Mouse (Mus musculus): ENCODE results near the gene Phf20. TPM values are rescaled to one million over a fixed set of nuclear protein-coding genes. Genes with fewer than 3 reads are reported as not detected.

Phf20 gene
- polyA plus RNA-seq, 1 experiment from 2014 or later = 46.5 TPM

DNA sequence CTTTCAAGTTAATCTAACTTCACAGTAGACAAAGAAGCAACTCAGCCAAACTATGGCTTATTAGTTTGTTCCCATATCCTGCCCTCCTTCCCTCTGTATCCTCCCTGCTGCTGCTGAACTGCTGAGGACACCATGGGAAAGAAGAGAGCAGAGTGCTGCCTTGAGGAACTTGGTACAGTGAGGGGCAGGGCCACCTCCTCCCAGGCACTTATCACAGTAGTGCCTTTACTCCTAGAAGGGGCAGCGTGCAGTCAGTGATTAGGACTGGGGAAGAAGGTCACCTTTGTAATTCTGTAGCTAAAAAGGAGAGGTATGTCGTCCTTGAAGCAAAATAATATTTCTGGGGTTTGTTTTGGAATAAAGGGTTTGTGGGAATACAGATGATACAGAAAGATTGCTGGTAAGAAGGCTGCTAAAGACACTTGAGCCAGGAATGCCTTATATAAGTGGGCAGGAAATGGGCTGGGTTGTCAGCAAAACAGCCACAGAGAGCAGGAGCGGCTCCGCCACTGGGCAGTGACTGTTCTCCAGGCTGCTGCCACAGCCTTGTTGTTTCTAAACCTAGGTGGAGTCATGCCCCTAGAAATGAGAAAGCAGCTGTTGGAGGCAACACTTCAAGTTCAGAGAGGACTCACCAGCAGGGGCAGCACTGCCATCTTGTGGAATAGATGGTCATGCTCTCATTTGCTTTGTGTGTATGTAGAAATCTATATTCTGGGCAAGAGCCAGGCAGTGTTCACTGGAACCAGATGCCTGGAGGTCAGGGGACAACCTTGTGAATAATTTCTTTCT, 82.2 kb downstream of the Phf20 start:
- Histone ChIP-seq H3K4me3 (ENCODE audit: low read length) (no peak overlapping the region), H3K27ac (ENCODE audit: low read length) (peak overlapping the region; percentile 56), H3K36me3 (ENCODE audit: control insufficient read depth, insufficient read depth) (peaks cover 13% of the 10 kb centered on the region), H3K9ac (ENCODE audit: low read length) (peak overlapping the region; percentile 3; the same call in 1 of the 2 replicates), H3K9me3 (replicated peaks; ENCODE audit: control insufficient read depth, low read length) (no peaks in the 10 kb centered on the region), H3K4me2 (ENCODE audit: low read depth, low read length) (no peak overlapping the region; the same call in 1 of the 2 replicates), H3K4me1 (ENCODE audit: control insufficient read depth, insufficient read depth, low read length) (peaks cover 11% of the 10 kb centered on the region), H3K27me3 (ENCODE audit: control insufficient read depth, insufficient read depth, low read length) (no peaks in the 10 kb centered on the region)
- peak; percentile 83 for ATAC-seq (replicated peaks; ENCODE audit: extremely low read depth, insufficient read depth, low FRiP score)
- WGBS = 19% methylated on average over 4 of the region's 4 CpGs

DNA sequence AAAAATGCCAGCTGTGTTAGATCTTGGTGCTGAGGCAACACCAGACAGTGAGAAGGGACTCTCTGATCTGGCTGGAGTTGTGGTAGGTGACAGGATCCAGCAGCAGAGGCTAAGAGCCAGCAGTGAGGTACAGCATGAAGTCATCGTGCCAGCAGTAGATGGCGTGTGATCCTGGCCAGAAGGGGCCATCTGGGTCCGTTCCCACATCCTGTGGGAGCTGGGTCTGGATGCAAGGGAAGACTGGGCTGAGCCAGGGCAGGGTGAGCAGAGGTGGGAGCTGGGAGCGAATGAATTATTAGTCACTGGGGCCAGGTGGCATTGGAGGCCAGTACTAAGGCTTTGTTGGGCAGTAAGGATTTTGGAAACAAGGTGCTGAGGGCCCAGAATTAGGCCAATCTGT, 85.0 kb downstream of the Phf20 start:
- H3K4me1 ChIP-seq (ENCODE audit: control insufficient read depth, insufficient read depth, low read length) = peaks cover 11% of the 10 kb centered on the region
- H3K9me3 ChIP-seq (replicated peaks; ENCODE audit: control insufficient read depth, low read length) = no peaks in the 10 kb centered on the region
- H3K36me3 ChIP-seq (ENCODE audit: control insufficient read depth, insufficient read depth) = peaks cover 4% of the 10 kb centered on the region; the same call in 1 of the 2 replicates
- no peak; the same call in 1 of the 2 replicates for ATAC-seq (replicated peaks; ENCODE audit: extremely low read depth, insufficient read depth, low FRiP score)
- no peak overlapping the region for H3K9ac ChIP-seq (ENCODE audit: low read length)
- no peak overlapping the region for H3K4me3 ChIP-seq (ENCODE audit: low read length)
- H3K27me3 ChIP-seq (ENCODE audit: control insufficient read depth, insufficient read depth, low read length) = no peaks in the 10 kb centered on the region
- no peak overlapping the region for H3K27ac ChIP-seq (ENCODE audit: low read length)
- no peak overlapping the region for H3K4me2 ChIP-seq (ENCODE audit: low read depth, low read length)
- 56% methylated on average over 4 of the region's 4 CpGs for WGBS

GRCm38 (mm10) chr2:156285161-156285560, 88.9 kb downstream of the Phf20 start:
- H3K27me3 ChIP-seq (ENCODE audit: control insufficient read depth, insufficient read depth, low read length) = no peaks in the 10 kb centered on the region
- H3K4me1 ChIP-seq (ENCODE audit: control insufficient read depth, insufficient read depth, low read length) = peaks cover 11% of the 10 kb centered on the region
- H3K9ac ChIP-seq (ENCODE audit: low read length) = no peak overlapping the region
- no peak overlapping the region for H3K4me3 ChIP-seq (ENCODE audit: low read length)
- 53% methylated on average over 2 of the region's 2 CpGs for WGBS
- no peaks in the 10 kb centered on the region for H3K9me3 ChIP-seq (replicated peaks; ENCODE audit: control insufficient read depth, low read length)
- H3K27ac ChIP-seq (ENCODE audit: low read length) = no peak overlapping the region
- peaks cover 8% of the 10 kb centered on the region; the same call in 1 of the 2 replicates for H3K36me3 ChIP-seq (ENCODE audit: control insufficient read depth, insufficient read depth)
- H3K4me2 ChIP-seq (ENCODE audit: low read depth, low read length) = no peak overlapping the region
- no peak for ATAC-seq (replicated peaks; ENCODE audit: extremely low read depth, insufficient read depth, low FRiP score)

DNA sequence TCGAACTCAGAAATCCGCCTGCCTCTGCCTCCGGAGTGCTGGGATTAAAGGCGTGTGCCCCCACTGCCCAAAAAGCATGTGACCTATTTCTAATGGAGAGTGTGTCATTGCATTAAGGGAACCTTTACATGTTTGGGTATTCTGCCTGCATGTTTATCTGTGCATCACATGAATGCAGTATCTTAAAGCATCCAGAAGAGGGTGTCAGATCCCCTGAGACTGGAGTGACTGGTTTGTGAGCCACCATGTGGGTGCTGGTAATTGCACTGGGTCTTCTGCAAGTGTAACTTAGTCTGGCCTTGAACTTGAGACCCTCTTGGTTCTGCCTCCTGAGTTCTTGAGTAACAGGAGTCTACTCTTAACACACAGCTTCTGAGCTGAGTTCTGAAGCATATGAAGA, 90.5 kb downstream of the Phf20 start:
- Histone ChIP-seq H3K27me3 (ENCODE audit: control insufficient read depth, insufficient read depth, low read length) (no peaks in the 10 kb centered on the region), H3K4me3 (ENCODE audit: low read length) (no peak overlapping the region), H3K9me3 (replicated peaks; ENCODE audit: control insufficient read depth, low read length) (no peaks in the 10 kb centered on the region), H3K4me2 (ENCODE audit: low read depth, low read length) (no peak overlapping the region), H3K27ac (ENCODE audit: low read length) (no peak overlapping the region), H3K9ac (ENCODE audit: low read length) (no peak overlapping the region), H3K4me1 (ENCODE audit: control insufficient read depth, insufficient read depth, low read length) (peaks cover 8% of the 10 kb centered on the region), H3K36me3 (ENCODE audit: control insufficient read depth, insufficient read depth) (peaks cover 8% of the 10 kb centered on the region; the same call in 1 of the 2 replicates)
- ATAC-seq (replicated peaks; ENCODE audit: extremely low read depth, insufficient read depth, low FRiP score) = no peak
- 92% methylated on average over 4 of the region's 4 CpGs for WGBS

DNA sequence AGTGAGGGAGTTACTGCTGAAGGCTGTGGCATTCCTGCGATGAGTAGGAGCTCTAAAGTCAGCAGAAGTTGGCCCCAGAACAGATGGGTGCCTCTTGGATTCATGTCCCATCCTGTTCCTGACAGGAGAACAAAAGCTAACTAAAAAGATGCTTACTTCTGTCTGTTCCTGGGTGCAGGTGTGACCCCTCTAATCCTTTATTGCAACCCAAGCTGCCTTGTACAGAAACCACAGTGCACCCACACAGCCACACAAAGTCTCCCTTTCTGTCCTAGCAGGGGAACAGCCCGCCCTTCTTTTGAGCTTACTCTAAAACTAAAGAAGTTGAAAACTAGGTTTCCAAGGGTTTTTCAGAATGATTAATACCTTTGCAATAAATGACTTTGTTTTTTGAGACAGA, 92.0 kb downstream of the Phf20 start:
- Histone ChIP-seq H3K4me1 (ENCODE audit: control insufficient read depth, insufficient read depth, low read length) (peaks cover 8% of the 10 kb centered on the region), H3K9ac (ENCODE audit: low read length) (no peak overlapping the region), H3K9me3 (replicated peaks; ENCODE audit: control insufficient read depth, low read length) (no peaks in the 10 kb centered on the region), H3K27ac (ENCODE audit: low read length) (no peak overlapping the region; the same call in 1 of the 2 replicates), H3K27me3 (ENCODE audit: control insufficient read depth, insufficient read depth, low read length) (no peaks in the 10 kb centered on the region), H3K4me2 (ENCODE audit: low read depth, low read length) (no peak overlapping the region), H3K36me3 (ENCODE audit: control insufficient read depth, insufficient read depth) (peaks cover 8% of the 10 kb centered on the region; the same call in 1 of the 2 replicates), H3K4me3 (ENCODE audit: low read length) (no peak overlapping the region)
- 91% methylated on average over 2 of the region's 2 CpGs for WGBS
- 0 out of 2 replicates have a peak, but pooled peaks have one; percentile 21 for ATAC-seq (replicated peaks; ENCODE audit: extremely low read depth, insufficient read depth, low FRiP score)

- 65% methylated on average over 2 of the region's 2 CpGs for WGBS
- Histone ChIP-seq H3K36me3 (ENCODE audit: control insufficient read depth, insufficient read depth) (peaks cover 21% of the 10 kb centered on the region), H3K27ac (ENCODE audit: low read length) (peak overlapping the region; percentile 79), H3K9ac (ENCODE audit: low read length) (no peak overlapping the region), H3K27me3 (ENCODE audit: control insufficient read depth, insufficient read depth, low read length) (no peaks in the 10 kb centered on the region), H3K4me3 (ENCODE audit: low read length) (no peak overlapping the region), H3K4me2 (ENCODE audit: low read depth, low read length) (no peak overlapping the region), H3K4me1 (ENCODE audit: control insufficient read depth, insufficient read depth, low read length) (peaks cover 8% of the 10 kb centered on the region), H3K9me3 (replicated peaks; ENCODE audit: control insufficient read depth, low read length) (no peaks in the 10 kb centered on the region)
- no peak for ATAC-seq (replicated peaks; ENCODE audit: extremely low read depth, insufficient read depth, low FRiP score)
These were observed 93.4 kb downstream of the Phf20 start for GRCm38 (mm10) chr2:156289552-156290160.

DNA sequence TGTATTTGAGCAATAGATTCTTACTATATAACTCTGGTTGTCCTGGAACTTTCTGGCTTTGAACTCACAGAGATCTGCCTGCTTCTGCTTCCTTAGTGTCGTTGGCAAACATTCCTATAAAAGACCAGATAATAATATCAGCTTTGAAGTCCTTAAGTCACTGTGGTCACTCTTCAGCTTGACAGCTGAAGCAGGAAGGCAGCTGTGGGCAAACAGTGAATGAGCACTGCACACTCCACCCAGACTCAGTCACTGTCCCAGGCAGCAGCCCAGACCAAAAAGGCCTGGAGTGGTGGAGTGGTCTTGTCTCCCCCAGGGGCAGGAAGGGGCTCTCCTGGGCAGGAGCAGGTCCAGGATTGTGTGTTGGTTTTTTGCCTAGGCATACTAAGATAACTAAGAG, 95.7 kb downstream of the Phf20 start:
- no peak overlapping the region for H3K4me3 ChIP-seq (ENCODE audit: low read length)
- no peak for ATAC-seq (replicated peaks; ENCODE audit: extremely low read depth, insufficient read depth, low FRiP score)
- H3K9ac ChIP-seq (ENCODE audit: low read length) = no peak overlapping the region
- no peaks in the 10 kb centered on the region for H3K27me3 ChIP-seq (ENCODE audit: control insufficient read depth, insufficient read depth, low read length)
- H3K4me2 ChIP-seq (ENCODE audit: low read depth, low read length) = no peak overlapping the region
- no peaks in the 10 kb centered on the region for H3K9me3 ChIP-seq (replicated peaks; ENCODE audit: control insufficient read depth, low read length)
- peaks cover 8% of the 10 kb centered on the region for H3K4me1 ChIP-seq (ENCODE audit: control insufficient read depth, insufficient read depth, low read length)
- no peak overlapping the region for H3K27ac ChIP-seq (ENCODE audit: low read length)
- peaks cover 28% of the 10 kb centered on the region for H3K36me3 ChIP-seq (ENCODE audit: control insufficient read depth, insufficient read depth)
- 71% methylated on average over 1 of the region's 1 CpGs for WGBS

- no peak overlapping the region for H3K27ac ChIP-seq (ENCODE audit: low read length)
- H3K9ac ChIP-seq (ENCODE audit: low read length) = no peak overlapping the region
- H3K4me1 ChIP-seq (ENCODE audit: control insufficient read depth, insufficient read depth, low read length) = 0 out of 2 replicates have a peak, but pooled peaks cover 3% of the 10 kb centered on the region
- no peaks in the 10 kb centered on the region for H3K9me3 ChIP-seq (replicated peaks; ENCODE audit: control insufficient read depth, low read length)
- no peak overlapping the region for H3K4me3 ChIP-seq (ENCODE audit: low read length)
- H3K27me3 ChIP-seq (ENCODE audit: control insufficient read depth, insufficient read depth, low read length) = no peaks in the 10 kb centered on the region
- WGBS = 93% methylated on average over 2 of the region's 2 CpGs
- H3K36me3 ChIP-seq (ENCODE audit: control insufficient read depth, insufficient read depth) = peaks cover 24% of the 10 kb centered on the region
- H3K4me2 ChIP-seq (ENCODE audit: low read depth, low read length) = no peak overlapping the region
- no peak for ATAC-seq (replicated peaks; ENCODE audit: extremely low read depth, insufficient read depth, low FRiP score)
These were observed 99.4 kb downstream of the Phf20 start for GRCm38 (mm10) chr2:156295601-156296063.

DNA sequence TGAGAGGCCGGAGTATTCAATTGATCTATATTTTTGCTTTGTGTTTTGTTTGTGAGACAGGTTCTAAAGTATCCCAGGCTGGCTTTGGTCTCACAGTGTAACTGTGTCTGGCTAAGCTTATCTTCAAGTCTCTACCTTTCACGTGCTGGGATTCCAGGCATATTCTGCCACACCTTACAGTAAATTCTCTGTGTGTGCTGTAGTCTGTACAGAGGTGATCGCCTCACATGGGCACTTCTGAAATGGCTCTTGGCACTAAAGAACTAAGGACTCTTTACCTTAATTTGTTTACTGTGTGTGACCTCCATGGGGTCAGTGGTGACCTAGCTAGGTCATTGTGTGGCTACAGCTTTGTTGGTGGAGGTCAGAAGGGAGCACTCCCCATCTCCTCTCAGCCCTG, 99.9 kb downstream of the Phf20 start:
- 89% methylated on average over 3 of the region's 3 CpGs for WGBS
- no peak overlapping the region for H3K4me3 ChIP-seq (ENCODE audit: low read length)
- H3K27ac ChIP-seq (ENCODE audit: low read length) = no peak overlapping the region
- H3K27me3 ChIP-seq (ENCODE audit: control insufficient read depth, insufficient read depth, low read length) = no peaks in the 10 kb centered on the region
- ATAC-seq (replicated peaks; ENCODE audit: extremely low read depth, insufficient read depth, low FRiP score) = no peak
- H3K4me1 ChIP-seq (ENCODE audit: control insufficient read depth, insufficient read depth, low read length) = 0 out of 2 replicates have a peak, but pooled peaks cover 3% of the 10 kb centered on the region
- H3K9me3 ChIP-seq (replicated peaks; ENCODE audit: control insufficient read depth, low read length) = no peaks in the 10 kb centered on the region
- peaks cover 28% of the 10 kb centered on the region for H3K36me3 ChIP-seq (ENCODE audit: control insufficient read depth, insufficient read depth)
- H3K9ac ChIP-seq (ENCODE audit: low read length) = no peak overlapping the region
- no peak overlapping the region for H3K4me2 ChIP-seq (ENCODE audit: low read depth, low read length)
